Mouse (Mus musculus) cortical plate, adult 2 months (tissue): ENCODE results near the gene Socs5.

Experiments used
- CTCF ChIP-seq: fragments of 200-500 bp; IDR thresholded peaks from 2 replicates; pipeline ENCODE4 v1.5.1; 2011; ENCODE audit warnings: mild to moderate bottlenecking, control low read depth, low read length; ENCODE audit not compliant: insufficient read depth; ENCODE audit errors: extremely low read depth
- POLR2A ChIP-seq: fragments of 200-500 bp; IDR thresholded peaks from 2 replicates; pipeline ENCODE4 v1.6.1; 2011; ENCODE audit warnings: mild to moderate bottlenecking, low read length, control low read depth; ENCODE audit not compliant: insufficient read depth; ENCODE audit errors: extremely low read depth

GRCm38 (mm10) chr17:87073470-87073869 lies 34.0 kb upstream of the Socs5 start:
- no peak for TF ChIP-seq POLR2A
- no peak for TF ChIP-seq CTCF
